Mouse (Mus musculus) liver, postnatal 0 days (tissue): ENCODE data around the gene Tead3.

ENCODE experiments used
- CTCF ChIP-seq: sonication (generic); IDR thresholded peaks from 2 replicates; pipeline ENCODE4 v1.5.1; 2016; ENCODE audit warnings: antibody characterized with exemption, low read depth
- EP300 ChIP-seq: IDR thresholded peaks from 2 replicates; pipeline ENCODE4 v1.6.1; 2016; ENCODE audit warnings: antibody characterized with exemption, low read depth, mild to moderate bottlenecking

- no peak for TF ChIP-seq EP300
- no peak for TF ChIP-seq CTCF
Measured at GRCm38 (mm10) chr17:28281866-28282441, 68.7 kb downstream of the Tead3 start.
